Mouse (Mus musculus) megakaryocyte, embryonic 14.5 days (primary cell): Measurements from ENCODE around the gene Natd1. TPM values are rescaled to one million over a fixed set of nuclear protein-coding genes. Genes with fewer than 3 reads are reported as not detected.
"Not testable (repeated sequence)": the region's sequence is repeated elsewhere in the genome, so short reads cannot be mapped to it uniquely, and the experiment has no call there.

Source experiments
- H3K27me3 ChIP-seq: replicated peaks from 2 replicates; pipeline ENCODE3; 2012; ENCODE audit warnings: inconsistent platforms
- H3K36me3 ChIP-seq: replicated peaks from 2 replicates; pipeline ENCODE3; 2012; ENCODE audit warnings: low read length, inconsistent platforms, mixed read lengths
- H3K4me1 ChIP-seq: 2 replicates; pipeline ENCODE4 v1.6.1; 2012; ENCODE audit warnings: inconsistent platforms
- H3K4me3 ChIP-seq: replicated peaks from 2 replicates; pipeline ENCODE3; 2012; ENCODE audit warnings: moderate library complexity, mild to moderate bottlenecking, inconsistent platforms
- H3K9me3 ChIP-seq: 2 replicates; pipeline ENCODE4 v1.6.1; 2012; ENCODE audit warnings: inconsistent platforms
- FLI1 ChIP-seq: IDR thresholded peaks from 2 replicates; pipeline ENCODE4 v1.6.1; 2012; ENCODE audit warnings: low read length, inconsistent platforms, mixed read lengths
- GATA1 ChIP-seq: IDR thresholded peaks from 3 replicates; pipeline ENCODE4 v1.6.1; 2012; ENCODE audit warnings: mixed read lengths, low read length, inconsistent platforms, borderline replicate concordance
- polyA plus RNA-seq: library from polyadenylated mRNA; stranded (reverse); fragments of >175 nt; gene quantifications from 2 replicates; pipeline ENCODE4 v1.2.3, GENCODE M21; 2012; ENCODE audit warnings: low replicate concordance; ENCODE audit not compliant: insufficient read depth

The Natd1 gene
- polyA plus RNA-seq, 1 experiment, result 7.8 TPM

GRCm38 (mm10) chr11:60902486-60902885, 12.1 kb downstream of the Natd1 start:
- TF ChIP-seq GATA1, result no peak
- TF ChIP-seq FLI1, result no peak
- Histone ChIP-seq H3K27me3 (peaks cover 43% of the 10 kb centered on the region), H3K4me3 (no peak overlapping the region), H3K36me3 (peaks cover 35% of the 10 kb centered on the region), H3K4me1 (peaks cover 16% of the 10 kb centered on the region; the same call in 1 of the 2 replicates), H3K9me3 (no peaks in the 10 kb centered on the region)

- Histone ChIP-seq H3K27me3 (peaks cover 44% of the 10 kb centered on the region), H3K4me1 (peaks cover 16% of the 10 kb centered on the region; the same call in 1 of the 2 replicates), H3K4me3 (no peak overlapping the region), H3K36me3 (peaks cover 35% of the 10 kb centered on the region), H3K9me3 (no peaks in the 10 kb centered on the region)
- no peak for TF ChIP-seq GATA1
- no peak for TF ChIP-seq FLI1
Observed at GRCm38 (mm10) chr11:60902001-60902400, 12.5 kb downstream of the Natd1 start.

GRCm38 (mm10) chr11:60895915-60896314, 18.6 kb downstream of the Natd1 start:
- no peaks in the 10 kb centered on the region for H3K4me1 ChIP-seq
- H3K27me3 ChIP-seq, result peaks cover 24% of the 10 kb centered on the region
- no peak overlapping the region for H3K4me3 ChIP-seq
- H3K36me3 ChIP-seq, result no peaks in the 10 kb centered on the region
- no peaks in the 10 kb centered on the region for H3K9me3 ChIP-seq
- TF ChIP-seq FLI1 (no peak), GATA1 (no peak)

DNA sequence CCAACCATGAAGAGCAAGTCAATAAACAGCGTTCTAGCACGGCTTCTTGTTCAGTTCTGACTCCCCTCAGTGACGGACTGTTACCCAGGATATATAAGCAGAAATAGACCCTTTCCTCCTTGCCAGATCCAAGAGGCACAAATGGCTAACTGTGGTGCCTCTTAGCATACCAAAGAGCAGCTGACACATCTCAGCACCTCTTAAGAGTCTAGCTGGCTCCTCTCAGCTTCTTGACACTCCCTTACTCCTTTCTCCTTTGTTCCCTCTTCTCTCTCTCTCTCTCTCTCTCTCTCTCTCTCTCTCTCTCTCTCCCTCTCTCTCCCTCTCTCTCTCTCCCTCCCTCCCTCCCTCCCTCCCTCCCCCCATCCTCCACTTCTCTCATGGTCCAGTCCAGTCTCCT, 23.8 kb downstream of the Natd1 start:
- no peak overlapping the region for H3K4me3 ChIP-seq
- no peaks in the 10 kb centered on the region for H3K4me1 ChIP-seq
- no peaks in the 10 kb centered on the region for H3K36me3 ChIP-seq
- peaks cover 10% of the 10 kb centered on the region for H3K27me3 ChIP-seq
- peaks cover 3% of the 10 kb centered on the region; the same call in 1 of the 2 replicates for H3K9me3 ChIP-seq
- TF ChIP-seq FLI1 (no peak), GATA1 (no peak)

- Histone ChIP-seq H3K4me3 (no peak overlapping the region), H3K9me3 (peaks cover 3% of the 10 kb centered on the region; the same call in 1 of the 2 replicates), H3K27me3 (peaks cover 9% of the 10 kb centered on the region), H3K36me3 (no peaks in the 10 kb centered on the region), H3K4me1 (no peaks in the 10 kb centered on the region)
- TF ChIP-seq FLI1 (no peak), GATA1 (no peak)
Observed at GRCm38 (mm10) chr11:60890286-60890685, 24.3 kb downstream of the Natd1 start.

GRCm38 (mm10) chr11:60889861-60890260, 24.7 kb downstream of the Natd1 start:
- Histone ChIP-seq H3K27me3 (peaks cover 9% of the 10 kb centered on the region), H3K4me1 (no peaks in the 10 kb centered on the region), H3K36me3 (no peaks in the 10 kb centered on the region), H3K4me3 (no peak overlapping the region), H3K9me3 (peaks cover 3% of the 10 kb centered on the region; the same call in 1 of the 2 replicates)
- no peak for TF ChIP-seq FLI1
- no peak for TF ChIP-seq GATA1

- not testable (repeated sequence) for H3K4me3 ChIP-seq, H3K27me3 ChIP-seq, H3K36me3 ChIP-seq, H3K9me3 ChIP-seq
- peaks cover 14% of the 10 kb centered on the region for H3K4me1 ChIP-seq
Observed at GRCm38 (mm10) chr11:60886986-60887385, 27.6 kb downstream of the Natd1 start.

- Histone ChIP-seq H3K36me3 (peaks cover 8% of the 10 kb centered on the region), H3K4me1 (peaks cover 33% of the 10 kb centered on the region), H3K9me3 (no peaks in the 10 kb centered on the region), H3K27me3 (no peaks in the 10 kb centered on the region), H3K4me3 (no peak overlapping the region)
- TF ChIP-seq GATA1, result no peak
Observed at GRCm38 (mm10) chr11:60882386-60882785, 32.2 kb downstream of the Natd1 start.

- Histone ChIP-seq H3K9me3 (no peaks in the 10 kb centered on the region), H3K4me1 (peaks cover 52% of the 10 kb centered on the region), H3K4me3 (no peak overlapping the region), H3K36me3 (peaks cover 13% of the 10 kb centered on the region), H3K27me3 (no peaks in the 10 kb centered on the region)
- TF ChIP-seq GATA1, result no peak
- no peak for TF ChIP-seq FLI1
Observed at GRCm38 (mm10) chr11:60880559-60880958, 34.0 kb downstream of the Natd1 start.

DNA sequence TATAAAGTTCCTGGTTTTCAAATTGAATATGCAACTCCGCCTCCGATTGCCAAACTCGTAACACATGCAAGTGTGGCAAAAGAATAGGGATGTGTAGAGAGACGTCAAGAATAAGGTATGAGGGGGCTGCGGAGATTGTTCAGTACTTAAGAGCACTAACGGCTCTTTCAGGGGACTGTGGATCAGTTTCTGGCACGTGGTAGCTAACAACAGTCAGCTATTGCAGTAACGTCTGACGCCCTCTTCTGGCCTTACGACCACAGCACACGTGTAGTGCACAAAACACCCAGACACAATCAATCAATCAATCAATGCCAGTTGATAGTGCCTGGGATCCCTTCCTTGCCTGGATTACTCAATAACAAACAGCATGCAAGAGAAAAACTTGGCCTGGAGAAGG, 35.1 kb downstream of the Natd1 start:
- H3K9me3 ChIP-seq, result no peaks in the 10 kb centered on the region
- TF ChIP-seq FLI1 (no peak), GATA1 (no peak)
- H3K4me1 ChIP-seq, result peaks cover 62% of the 10 kb centered on the region
- peak overlapping the region; percentile 100 for H3K4me3 ChIP-seq
- H3K36me3 ChIP-seq, result peaks cover 24% of the 10 kb centered on the region
- no peaks in the 10 kb centered on the region for H3K27me3 ChIP-seq

GRCm38 (mm10) chr11:60878675-60879294, 35.8 kb downstream of the Natd1 start, which contains the start of gene Tmem11:
Gene Tmem11 (minus strand): TSS chr11:60879272.
- TF ChIP-seq GATA1, result no peak
- 0 out of 2 replicates have a peak, but pooled peaks have one; percentile 7 for TF ChIP-seq FLI1
- peaks cover 29% of the 10 kb centered on the region for H3K36me3 ChIP-seq
- no peaks in the 10 kb centered on the region for H3K9me3 ChIP-seq
- peaks cover 61% of the 10 kb centered on the region for H3K4me1 ChIP-seq
- H3K27me3 ChIP-seq, result no peaks in the 10 kb centered on the region
- H3K4me3 ChIP-seq, result peak within 1 kb of the TSS; percentile 100
